Mouse (Mus musculus): Measurements from ENCODE around the gene Gabpb2.
"Not testable (repeated sequence)": the region's sequence is repeated elsewhere in the genome, so short reads cannot be mapped to it uniquely, and the experiment has no call there.

Gene Gabpb2

GRCm38 (mm10) chr3:95159987-95160963, 57.4 kb downstream of the Gabpb2 start, which contains the start of gene Sema6c:
TSS of gene Sema6c (plus strand) at chr3:95160457.
- DNase-seq (ENCODE audit: low spot score) = peak; percentile 76

- DNase-seq (ENCODE audit: low spot score) = no peak
Measured at GRCm38 (mm10) chr3:95159511-95159986, 58.2 kb downstream of the Gabpb2 start.

- DNase-seq (ENCODE audit: low spot score) = peak; percentile 53
Measured at GRCm38 (mm10) chr3:95153874-95154273, 63.8 kb downstream of the Gabpb2 start.

GRCm38 (mm10) chr3:95147924-95148323, 69.8 kb downstream of the Gabpb2 start:
- DNase-seq (ENCODE audit: low spot score) = no peak

GRCm38 (mm10) chr3:95142617-95143011, 75.1 kb downstream of the Gabpb2 start:
- peak; percentile 80 for DNase-seq (ENCODE audit: low spot score)

GRCm38 (mm10) chr3:95141952-95142616, 75.6 kb downstream of the Gabpb2 start, which contains the start of gene Tnfaip8l2:
TSS of gene Tnfaip8l2 (minus strand) at chr3:95142360.
- DNase-seq (ENCODE audit: low spot score) = peak; percentile 39

- DNase-seq (ENCODE audit: low spot score) = peak; percentile 26
Measured at GRCm38 (mm10) chr3:95141474-95141873, 76.2 kb downstream of the Gabpb2 start.

- no peak for DNase-seq (ENCODE audit: low spot score)
Measured at GRCm38 (mm10) chr3:95140795-95141194, 76.9 kb downstream of the Gabpb2 start.

- no peak for DNase-seq (ENCODE audit: low spot score)
Measured at GRCm38 (mm10) chr3:95140289-95140595, 77.5 kb downstream of the Gabpb2 start.

- no peak for DNase-seq (ENCODE audit: low spot score)
Measured at GRCm38 (mm10) chr3:95139586-95140288, 78.0 kb downstream of the Gabpb2 start.

GRCm38 (mm10) chr3:95136336-95136735, 81.4 kb downstream of the Gabpb2 start:
- no peak for DNase-seq (ENCODE audit: low spot score)

GRCm38 (mm10) chr3:95135433-95136052, 82.2 kb downstream of the Gabpb2 start:
- DNase-seq (ENCODE audit: low spot score) = no peak

- DNase-seq (ENCODE audit: low spot score) = peak; percentile 30
Measured at GRCm38 (mm10) chr3:95135023-95135422, 82.7 kb downstream of the Gabpb2 start.

GRCm38 (mm10) chr3:95134133-95134532, 83.6 kb downstream of the Gabpb2 start:
- DNase-seq (ENCODE audit: low spot score) = not testable (repeated sequence)

- DNase-seq (ENCODE audit: low spot score) = peak; percentile 85
Measured at GRCm38 (mm10) chr3:95133680-95134101, 84.0 kb downstream of the Gabpb2 start, which contains the start of the genes Scnm1 and Lysmd1. TSS of gene Scnm1 (minus strand) at chr3:95134011. TSS of gene Lysmd1 (plus strand) at chr3:95134088.

- no peak for DNase-seq (ENCODE audit: low spot score)
Measured at GRCm38 (mm10) chr3:95133176-95133575, 84.5 kb downstream of the Gabpb2 start.

GRCm38 (mm10) chr3:95132389-95132788, 85.3 kb downstream of the Gabpb2 start:
- DNase-seq (ENCODE audit: low spot score) = not testable (repeated sequence)
